Mouse (Mus musculus) adipocyte (in vitro differentiated cells): ENCODE results near the gene Olfr557.

Experiments used
- DNase-seq: peaks from one replicate; pipeline ENCODE4 v3.0.0-alpha.2; 2016; ENCODE audit warnings: low spot score

Olfr557 gene

GRCm38 (mm10) chr7:102695358-102696125, at the start of gene Olfr557:
Gene Olfr557 (plus strand): TSS chr7:102695910.
- DNase-seq, result peak; percentile 64

- no peak for DNase-seq
Measured at GRCm38 (mm10) chr7:102658523-102658922, 37.2 kb upstream of the Olfr557 start, which contains the start of gene Olfr555. Gene Olfr555 (plus strand): TSS chr7:102658823.

- DNase-seq, result no peak
Measured at GRCm38 (mm10) chr7:102664599-102664998, 31.1 kb upstream of the Olfr557 start, which contains the start of gene Olfr556. Gene Olfr556 (plus strand): TSS chr7:102664899.

GRCm38 (mm10) chr7:102665378-102665777, 30.3 kb upstream of the Olfr557 start:
- DNase-seq, result peak; percentile 42

- DNase-seq, result no peak
Measured at GRCm38 (mm10) chr7:102676225-102676624, 19.5 kb upstream of the Olfr557 start.

- DNase-seq, result peak; percentile 54
Measured at GRCm38 (mm10) chr7:102681916-102682315, 13.8 kb upstream of the Olfr557 start.

- peak; percentile 70 for DNase-seq
Measured at GRCm38 (mm10) chr7:102686944-102687501, 8.7 kb upstream of the Olfr557 start, which contains the start of gene Trim68. Gene Trim68 (minus strand): TSS chr7:102687327.

GRCm38 (mm10) chr7:102698461-102698860, 2.8 kb downstream of the Olfr557 start:
- DNase-seq, result no peak

- DNase-seq, result no peak
Measured at GRCm38 (mm10) chr7:102701915-102702314, 6.2 kb downstream of the Olfr557 start, which contains the start of gene Olfr558. Gene Olfr558 (plus strand): TSS chr7:102702215.

GRCm38 (mm10) chr7:102718970-102719369, 23.3 kb downstream of the Olfr557 start, which contains the start of gene Olfr33:
Gene Olfr33 (minus strand): TSS chr7:102719070.
- no peak for DNase-seq

- DNase-seq, result no peak
Measured at GRCm38 (mm10) chr7:102727391-102727790, 31.7 kb downstream of the Olfr557 start, which contains the start of gene Olfr559. Gene Olfr559 (minus strand): TSS chr7:102727491.

- DNase-seq, result no peak
Measured at GRCm38 (mm10) chr7:102733793-102734192, 38.1 kb downstream of the Olfr557 start.

- DNase-seq, result no peak
Measured at GRCm38 (mm10) chr7:102737705-102738104, 42.0 kb downstream of the Olfr557 start.
